Mouse (Mus musculus) cortical plate, adult 2 months (tissue): Measurements from ENCODE around the gene Gm9913.

Experiments
- CTCF ChIP-seq: fragments of 200-500 bp; IDR thresholded peaks from 2 replicates; pipeline ENCODE4 v1.5.1; 2011; ENCODE audit warnings: mild to moderate bottlenecking, control low read depth, low read length; ENCODE audit not compliant: insufficient read depth; ENCODE audit errors: extremely low read depth
- POLR2A ChIP-seq: fragments of 200-500 bp; IDR thresholded peaks from 2 replicates; pipeline ENCODE4 v1.6.1; 2011; ENCODE audit warnings: mild to moderate bottlenecking, low read length, control low read depth; ENCODE audit not compliant: insufficient read depth; ENCODE audit errors: extremely low read depth

DNA sequence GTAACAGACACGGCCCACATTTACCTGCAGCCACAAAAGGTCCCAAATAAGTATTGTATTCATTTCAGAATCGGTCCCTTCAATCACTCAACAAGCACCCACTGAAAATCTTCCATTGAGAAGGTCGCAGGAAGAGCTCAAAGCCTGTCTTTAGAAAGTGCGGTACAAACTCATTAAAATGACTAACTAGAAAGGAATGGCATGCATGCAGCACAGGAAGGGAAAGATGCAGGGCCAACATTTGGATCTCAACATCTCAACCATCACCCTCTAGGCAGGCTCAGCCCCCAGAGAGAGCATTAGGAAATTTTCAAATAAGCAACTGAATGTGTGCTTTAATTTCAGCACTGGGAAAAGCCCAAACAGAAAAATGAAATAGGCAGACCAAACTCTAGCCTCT, 33.2 kb upstream of the Gm9913 start:
- TF ChIP-seq CTCF (no peak), POLR2A (no peak)
